Mouse (Mus musculus) telencephalon, adult 2 months (tissue): Measurements from ENCODE around the gene Ctsc.
"Not testable (repeated sequence)": the region's sequence is repeated elsewhere in the genome, so short reads cannot be mapped to it uniquely, and the experiment has no call there.

Experiments used
- DNase-seq: peaks from one replicate; pipeline ENCODE4 v3.0.0-alpha.2; 2011; ENCODE audit warnings: low read depth, low spot score

Gene Ctsc

DNA sequence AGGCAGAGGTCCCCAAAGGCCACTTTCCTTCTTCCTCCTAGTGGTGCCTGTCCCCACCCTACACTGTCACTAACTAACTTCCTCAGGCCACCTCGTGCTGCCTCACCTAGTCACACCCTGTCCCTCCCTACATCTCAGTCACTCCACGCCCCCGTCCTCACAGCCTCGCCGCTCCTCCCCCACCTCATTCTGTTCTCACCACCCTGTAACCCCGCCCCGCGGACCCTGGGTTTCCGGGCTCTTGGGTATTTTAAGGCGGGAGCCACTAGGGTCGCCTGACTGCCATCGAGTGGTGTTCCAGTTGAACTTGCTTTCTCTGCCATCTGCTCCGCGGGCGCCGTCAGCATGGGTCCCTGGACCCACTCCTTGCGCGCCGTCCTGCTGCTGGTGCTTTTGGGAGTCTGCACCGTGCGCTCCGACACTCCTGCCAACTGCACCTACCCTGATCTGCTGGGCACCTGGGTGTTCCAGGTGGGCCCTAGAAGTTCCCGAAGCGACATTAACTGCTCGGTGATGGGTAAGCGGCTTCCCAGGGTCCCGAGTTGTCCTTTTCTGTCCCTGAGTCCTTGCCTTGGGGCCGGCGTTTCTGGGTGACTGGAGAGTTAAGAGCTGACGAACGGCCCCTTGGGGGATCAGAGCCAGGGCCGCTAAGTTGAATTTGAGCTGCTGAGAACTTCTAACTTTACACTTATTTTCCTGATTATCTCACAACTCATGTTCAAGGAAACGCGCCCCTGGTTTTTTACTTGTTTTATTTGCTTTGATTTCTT, at the start of gene Ctsc:
TSS of gene Ctsc (plus strand) at position 228 of the 770 bp plus-strand sequence.
- DNase-seq = peak; percentile 12

GRCm38 (mm10) chr7:88229051-88229450, 48.8 kb upstream of the Ctsc start:
- DNase-seq = no peak

DNA sequence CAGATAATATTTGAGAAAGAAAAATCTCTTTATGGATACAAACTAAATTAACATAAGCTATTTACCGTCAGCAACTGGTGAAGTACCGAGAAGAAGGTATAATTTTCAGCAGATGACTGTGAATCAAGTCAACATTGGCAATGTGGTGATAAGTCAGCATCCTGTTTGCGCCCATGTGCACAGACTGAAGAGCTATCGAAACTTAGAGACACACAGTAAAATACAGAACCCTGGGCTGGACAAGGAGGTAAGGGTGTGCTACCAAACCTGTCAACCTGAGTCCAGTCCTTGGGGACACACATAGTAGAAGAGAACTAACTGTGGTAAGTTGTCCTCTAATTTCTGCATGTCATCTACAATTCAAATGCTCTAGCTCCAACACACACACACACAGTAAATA, 47.8 kb upstream of the Ctsc start:
- no peak for DNase-seq

DNA sequence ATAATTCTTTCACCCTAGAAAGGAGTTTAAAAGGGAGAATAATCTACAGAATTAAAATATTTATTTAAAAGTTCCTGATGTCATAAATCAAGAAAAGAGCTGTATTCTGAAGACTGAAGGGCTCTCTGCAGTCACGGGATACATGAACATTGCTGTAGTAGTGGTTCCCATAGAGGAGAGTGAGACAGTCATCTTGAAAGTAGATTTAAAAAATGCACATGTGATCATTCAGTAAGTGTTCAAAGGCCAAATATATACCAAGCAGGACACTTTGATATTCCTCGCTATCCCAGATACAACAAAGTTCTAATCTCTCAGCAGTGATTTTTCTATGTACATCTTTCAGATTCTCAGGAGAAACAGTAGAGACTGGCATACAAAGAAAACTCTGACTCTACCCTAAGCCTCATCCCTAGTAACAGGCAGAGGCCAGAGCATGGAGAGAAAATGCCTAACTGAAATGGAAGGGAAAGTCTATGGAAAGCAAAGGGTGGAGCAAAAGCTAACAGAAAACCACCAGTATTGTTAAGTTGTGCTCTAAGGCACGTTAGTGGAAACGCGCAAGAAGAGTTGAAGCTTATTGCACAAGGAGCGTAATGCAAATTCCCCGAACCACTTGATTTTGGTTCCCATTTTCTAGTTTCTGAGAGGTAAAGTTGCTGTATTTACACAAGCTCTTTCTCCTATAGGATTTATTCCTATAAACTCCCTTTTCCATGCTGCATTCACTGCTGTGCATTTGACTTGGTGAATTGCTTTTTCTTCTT, 46.9 kb upstream of the Ctsc start:
- DNase-seq = no peak

- DNase-seq = no peak
Observed at GRCm38 (mm10) chr7:88243059-88243458, 34.8 kb upstream of the Ctsc start.

- no peak for DNase-seq
Observed at GRCm38 (mm10) chr7:88244462-88244861, 33.4 kb upstream of the Ctsc start.

DNA sequence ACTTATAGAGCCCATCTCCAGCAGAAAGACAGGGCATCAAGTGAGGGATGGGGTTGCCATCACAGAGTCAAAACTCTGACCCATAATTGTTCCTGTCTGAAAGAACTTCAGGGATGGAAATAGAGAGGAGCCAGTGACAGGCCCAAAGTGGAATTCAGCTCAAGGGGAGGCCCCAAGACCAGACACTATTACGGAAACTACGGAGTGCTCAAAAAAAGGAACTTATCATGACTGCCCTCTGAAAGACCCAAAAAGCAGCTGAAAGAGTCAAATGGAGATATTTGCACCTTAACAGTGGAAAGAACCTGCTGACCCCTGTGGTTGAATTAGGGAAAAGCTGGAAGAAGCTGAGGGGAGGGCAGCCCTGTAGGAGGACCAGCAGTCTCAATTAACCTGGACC, 27.5 kb upstream of the Ctsc start:
- not testable (repeated sequence) for DNase-seq

DNA sequence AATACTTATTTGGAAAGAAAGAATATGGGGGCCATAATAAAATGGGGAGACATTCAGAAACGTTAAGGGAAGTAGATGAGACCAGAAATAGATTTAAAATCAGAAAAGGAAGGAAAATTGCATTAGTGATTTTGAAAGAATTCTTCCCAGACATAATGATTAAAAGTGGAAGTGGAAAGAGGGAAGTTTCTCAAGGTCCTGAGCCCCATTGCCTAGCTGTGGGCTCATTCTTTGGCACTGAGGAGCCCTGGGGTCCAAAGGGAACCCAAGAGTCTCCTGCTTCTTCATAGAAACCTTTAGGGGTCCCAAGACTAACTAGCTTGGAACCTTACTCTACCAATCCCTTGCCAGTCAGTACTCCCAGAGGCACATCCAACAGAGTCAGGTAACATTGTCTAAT, 26.4 kb upstream of the Ctsc start:
- no peak for DNase-seq

GRCm38 (mm10) chr7:88252129-88252528, 25.8 kb upstream of the Ctsc start:
- DNase-seq = no peak

DNA sequence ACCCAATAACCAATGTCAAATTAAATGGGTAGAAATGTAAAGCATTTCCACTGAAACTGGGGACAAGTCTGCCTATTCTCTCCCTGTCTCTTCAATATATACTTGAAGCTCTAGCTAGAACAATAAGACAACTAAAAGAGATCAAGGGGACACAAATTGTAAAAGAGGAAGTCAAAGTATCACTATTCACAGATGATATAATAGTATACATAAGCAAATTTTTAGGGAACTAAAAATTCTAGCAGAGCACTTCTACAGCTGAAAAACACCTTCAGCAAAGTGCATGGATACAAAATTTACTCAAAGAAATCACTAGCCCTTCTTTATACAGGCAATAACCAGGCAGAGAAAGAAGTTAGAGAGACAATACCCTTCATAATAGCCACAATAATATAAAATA, 23.0 kb upstream of the Ctsc start:
- no peak for DNase-seq

DNA sequence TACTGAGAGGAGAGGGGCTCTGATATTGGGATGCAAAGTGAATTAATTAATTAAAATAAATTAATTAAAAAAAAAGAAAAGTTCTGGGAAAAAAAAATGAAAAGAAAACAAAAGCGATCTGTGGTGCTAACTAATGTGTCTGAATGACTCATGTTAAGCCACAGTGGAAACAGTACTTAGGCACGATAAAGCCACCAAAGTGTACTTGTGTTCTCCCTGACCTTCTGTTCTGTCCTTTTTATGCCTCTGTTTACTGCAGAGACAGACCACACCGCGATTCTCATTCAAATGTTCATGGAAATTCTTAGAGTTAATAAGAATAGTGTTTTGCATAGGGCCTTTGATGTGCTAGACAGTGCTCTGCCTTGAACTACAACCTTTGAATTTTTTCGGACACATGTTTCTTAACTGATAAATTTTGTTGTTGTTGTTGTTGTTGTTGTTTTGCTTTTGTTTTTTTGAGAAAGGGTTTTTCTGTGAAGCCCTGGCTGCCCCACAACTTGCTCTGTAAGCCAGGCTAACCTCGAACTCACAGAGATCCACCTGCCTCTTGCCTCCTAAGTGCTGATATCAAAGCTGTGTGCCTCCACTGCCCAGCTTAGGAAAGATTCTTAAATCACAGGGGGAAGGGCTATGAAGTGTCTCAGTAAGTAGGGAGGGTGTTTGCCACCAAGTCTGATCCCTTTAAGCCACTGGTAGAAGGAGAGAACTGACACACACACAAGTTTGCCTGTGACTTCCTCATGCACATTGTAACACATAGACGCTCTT, 18.5 kb upstream of the Ctsc start:
- DNase-seq = no peak

DNA sequence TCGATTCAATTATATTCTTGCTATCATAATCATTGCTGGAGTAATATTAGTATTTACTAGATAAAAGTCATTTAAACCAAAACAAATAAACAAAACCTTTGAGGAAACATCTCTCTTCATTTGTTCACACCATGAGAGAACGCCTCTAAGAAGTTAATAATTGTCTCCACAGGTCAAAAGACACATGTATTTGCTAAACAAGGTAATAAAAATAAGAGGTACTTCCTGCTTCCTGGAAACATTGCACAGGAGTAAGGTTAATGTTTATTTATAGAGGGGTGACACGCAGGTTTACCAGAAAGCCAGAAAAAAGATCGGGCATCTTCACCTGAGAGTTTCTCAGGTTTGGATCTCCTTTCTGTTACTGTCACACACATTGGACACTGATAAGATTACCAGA, 16.1 kb upstream of the Ctsc start:
- DNase-seq = no peak

- no peak for DNase-seq
Observed at GRCm38 (mm10) chr7:88264861-88265260, 13.0 kb upstream of the Ctsc start.

DNA sequence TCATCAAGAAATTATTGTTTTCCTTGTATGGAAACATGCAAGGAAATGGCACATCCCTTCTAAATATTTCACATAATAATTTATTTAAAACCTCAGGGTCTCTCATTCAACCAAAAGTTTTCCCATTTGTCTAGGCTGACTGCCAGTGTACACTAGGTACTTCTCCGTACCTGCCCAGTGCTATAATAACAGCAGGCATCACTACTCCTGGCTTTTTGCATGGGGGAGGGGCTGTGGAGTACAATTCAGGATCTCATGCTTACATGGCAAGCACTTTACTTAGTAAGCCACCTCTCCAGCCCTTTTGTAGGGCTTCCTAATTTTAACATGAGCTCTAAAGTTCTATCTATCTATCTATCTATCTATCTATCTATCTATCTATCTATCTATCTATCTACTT, 8.0 kb upstream of the Ctsc start:
- DNase-seq = no peak

DNA sequence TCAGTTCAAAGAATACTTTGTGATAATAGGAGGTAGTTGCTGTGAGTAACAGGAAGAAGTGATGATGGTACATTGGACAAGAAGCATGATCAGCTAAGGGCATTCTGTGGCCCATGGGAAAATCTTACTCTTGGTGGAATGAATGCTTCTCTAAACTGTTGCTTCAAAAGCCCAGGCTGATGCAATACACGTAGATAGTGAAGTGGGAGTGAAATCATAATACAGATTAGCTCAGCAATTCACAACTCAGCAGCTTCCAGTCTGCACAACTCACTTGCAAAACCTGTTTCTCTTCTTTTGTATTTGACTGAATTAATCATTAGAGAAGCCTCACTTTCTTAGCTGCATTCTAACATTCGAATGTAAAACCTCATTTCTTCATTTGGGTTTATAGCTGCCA, 6.4 kb upstream of the Ctsc start:
- DNase-seq = no peak

GRCm38 (mm10) chr7:88276914-88277765, 745 bp upstream of the Ctsc start:
- no peak for DNase-seq

- DNase-seq = no peak
Observed at GRCm38 (mm10) chr7:88278628-88279196, 827 bp downstream of the Ctsc start.

DNA sequence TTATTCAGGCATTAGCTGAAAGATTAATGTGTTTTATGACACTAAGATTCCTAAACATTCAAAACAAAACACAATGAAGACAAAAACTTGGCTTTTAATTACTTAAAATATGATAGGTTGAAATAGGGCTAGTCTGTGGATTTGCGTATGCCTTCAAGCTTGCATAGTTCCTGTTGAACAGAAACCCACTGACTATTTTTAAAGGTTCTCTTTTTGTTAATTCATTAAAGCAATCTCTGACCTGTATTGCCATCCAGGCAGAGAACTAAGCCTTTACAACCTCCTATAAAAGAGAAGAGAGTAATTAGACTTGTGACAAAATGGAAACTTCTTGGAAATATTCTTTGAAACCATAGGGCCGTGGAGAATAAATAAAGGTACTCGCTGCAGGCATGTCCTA, 7.4 kb downstream of the Ctsc start:
- no peak for DNase-seq

DNA sequence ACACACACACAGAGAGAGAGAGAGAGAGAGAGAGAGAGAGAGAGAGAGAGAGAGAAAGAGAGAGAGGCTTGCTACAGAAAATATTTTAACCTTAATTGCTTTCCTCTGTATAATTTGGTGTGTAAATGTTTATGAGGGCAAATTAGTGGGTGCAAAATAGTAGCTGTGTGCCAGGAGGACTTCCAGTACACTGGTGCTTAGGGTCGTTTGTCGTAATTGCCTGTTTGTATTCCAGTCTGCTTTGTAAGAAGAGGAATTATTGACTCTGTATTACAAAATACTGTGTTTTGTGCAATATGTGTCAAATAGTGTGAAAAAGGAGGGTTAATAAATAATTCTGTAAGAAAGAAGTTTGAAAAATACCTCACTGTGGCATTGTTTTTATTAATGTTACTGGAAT, 13.2 kb downstream of the Ctsc start:
- DNase-seq = no peak

DNA sequence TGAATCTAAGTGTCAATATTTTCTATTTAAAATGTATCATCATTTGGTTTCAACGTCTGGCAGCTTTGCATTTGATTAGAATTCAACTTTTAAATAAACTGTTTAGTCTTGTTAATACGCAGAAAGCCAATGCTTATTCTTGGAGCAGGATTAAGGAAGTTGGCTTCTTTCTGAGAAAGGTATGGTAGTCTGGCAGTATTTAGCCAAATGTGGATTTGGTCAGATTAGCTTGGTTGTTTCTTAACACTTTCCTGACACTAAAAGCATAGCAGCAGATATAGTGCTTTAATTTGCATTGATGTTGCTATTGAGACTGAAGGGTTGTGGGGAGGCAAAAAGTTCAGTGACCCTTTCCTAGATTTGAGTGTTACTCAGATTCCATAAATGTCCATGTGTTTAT, 14.2 kb downstream of the Ctsc start:
- DNase-seq = no peak

DNA sequence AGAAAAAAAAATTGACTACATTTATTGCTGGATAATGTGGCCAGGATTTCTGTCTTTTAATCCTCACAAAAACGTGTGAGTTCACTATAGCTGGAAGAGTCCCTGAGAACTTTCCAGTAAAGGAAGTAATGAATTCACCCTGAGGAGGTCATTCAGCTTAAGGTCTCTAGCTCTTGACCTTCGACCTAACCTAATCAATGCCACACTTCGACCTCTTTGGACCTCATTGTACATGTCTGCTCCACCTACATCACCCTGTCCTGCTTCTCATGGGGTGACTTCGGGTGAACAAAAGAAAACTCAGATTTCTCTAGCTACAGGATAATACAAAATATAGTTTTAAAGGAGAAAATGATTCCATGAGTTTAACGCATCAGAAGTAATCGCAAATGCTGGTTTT, 16.0 kb downstream of the Ctsc start:
- no peak for DNase-seq
